Mouse (Mus musculus): ENCODE results near the gene Sppl2a.
"Not testable (repeated sequence)": the region's sequence is repeated elsewhere in the genome, so short reads cannot be mapped to it uniquely, and the experiment has no call there.

Sppl2a gene

DNA sequence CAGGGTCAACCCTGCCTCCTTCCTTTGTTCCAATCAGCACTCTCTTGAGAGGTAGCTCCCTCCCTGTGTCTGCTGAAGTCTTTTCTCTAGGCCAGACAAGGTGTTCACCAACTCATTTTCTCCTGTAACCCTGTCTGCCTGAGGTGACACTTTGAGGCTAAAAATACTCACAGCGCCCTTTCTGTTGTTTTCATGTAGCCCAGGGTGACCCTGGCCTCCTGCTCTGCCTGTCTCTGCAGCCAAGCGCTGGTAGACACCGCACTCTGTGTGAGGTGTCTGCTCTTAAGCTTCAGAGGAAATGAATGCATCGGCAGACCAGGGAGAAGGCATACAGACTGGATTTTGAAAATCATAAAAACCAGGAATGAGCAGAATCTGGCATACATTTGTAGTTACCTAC is 18.9 kb downstream of the Sppl2a start:
- in situ Hi-C loops (cut with MboI; ENCODE audit: low pct_unique_long_range_greater_than_20kb in 1 of 2, low sequenced_read_pairs in 2 of 2, unreplicated experiment in 1 of 2), result no loop called here

DNA sequence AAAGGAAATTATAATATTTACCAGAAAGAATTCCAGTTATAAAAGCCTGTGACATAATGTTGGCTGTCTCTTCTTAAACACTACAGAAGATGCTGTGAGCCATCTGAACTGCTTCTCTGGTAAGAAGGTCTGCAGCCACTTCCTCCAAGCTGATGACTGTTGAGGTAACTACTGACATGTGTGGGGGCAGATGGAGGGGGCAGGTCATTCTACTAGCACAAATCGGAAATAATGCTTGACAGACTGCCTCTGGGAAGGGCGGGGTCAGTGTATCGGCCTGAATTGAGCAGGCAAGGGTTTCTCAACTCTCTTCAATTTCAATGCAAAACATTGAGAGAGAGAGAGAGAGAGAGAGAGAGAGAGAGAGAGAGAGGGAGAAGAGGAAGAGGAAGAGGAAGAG is 28.9 kb downstream of the Sppl2a start:
- in situ Hi-C loops (cut with MboI; ENCODE audit: low pct_unique_long_range_greater_than_20kb in 1 of 2, low sequenced_read_pairs in 2 of 2, unreplicated experiment in 1 of 2), result no loop called here

DNA sequence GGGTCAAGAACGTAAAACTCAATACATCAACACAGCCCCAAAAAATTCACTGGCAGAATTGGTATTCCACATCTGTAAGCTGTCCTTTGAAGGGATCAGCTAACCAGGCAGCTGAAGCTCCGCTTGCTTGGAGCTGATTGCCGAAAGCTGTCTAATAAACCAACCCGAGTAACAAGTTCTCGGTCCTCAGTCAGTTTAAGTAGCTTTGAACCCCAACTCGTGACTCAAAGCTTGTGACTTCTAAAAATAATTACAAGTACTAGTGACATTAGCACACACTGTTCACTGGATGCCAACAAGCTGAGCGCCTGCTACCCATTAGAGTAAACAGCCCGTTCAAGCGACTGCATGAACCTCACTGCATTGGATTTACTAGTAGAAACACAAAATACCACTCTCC is 35.5 kb downstream of the Sppl2a start:
- in situ Hi-C loops (cut with MboI; ENCODE audit: low pct_unique_long_range_greater_than_20kb in 1 of 2, low sequenced_read_pairs in 2 of 2, unreplicated experiment in 1 of 2), result no loop called here

DNA sequence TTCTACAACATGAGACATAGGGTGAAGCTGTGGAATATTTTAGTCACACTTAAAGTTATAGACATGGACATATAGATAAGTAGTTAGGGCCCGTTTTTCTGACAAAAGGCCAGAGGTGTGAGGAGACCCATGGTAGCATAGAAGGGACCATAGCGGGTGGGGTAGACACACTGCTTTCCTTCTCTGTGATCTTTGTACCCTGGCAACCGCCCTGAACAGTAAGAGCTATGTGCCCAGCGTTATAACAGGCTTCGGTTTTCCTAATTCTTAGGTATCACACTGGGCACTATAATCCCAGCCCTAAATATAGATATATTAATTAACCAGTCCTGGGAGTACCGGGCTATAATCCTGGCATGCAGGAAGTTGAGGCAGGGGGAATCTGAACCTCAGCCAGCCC is 36.1 kb downstream of the Sppl2a start:
- in situ Hi-C loops (cut with MboI; ENCODE audit: low pct_unique_long_range_greater_than_20kb in 1 of 2, low sequenced_read_pairs in 2 of 2, unreplicated experiment in 1 of 2), result no loop called here

DNA sequence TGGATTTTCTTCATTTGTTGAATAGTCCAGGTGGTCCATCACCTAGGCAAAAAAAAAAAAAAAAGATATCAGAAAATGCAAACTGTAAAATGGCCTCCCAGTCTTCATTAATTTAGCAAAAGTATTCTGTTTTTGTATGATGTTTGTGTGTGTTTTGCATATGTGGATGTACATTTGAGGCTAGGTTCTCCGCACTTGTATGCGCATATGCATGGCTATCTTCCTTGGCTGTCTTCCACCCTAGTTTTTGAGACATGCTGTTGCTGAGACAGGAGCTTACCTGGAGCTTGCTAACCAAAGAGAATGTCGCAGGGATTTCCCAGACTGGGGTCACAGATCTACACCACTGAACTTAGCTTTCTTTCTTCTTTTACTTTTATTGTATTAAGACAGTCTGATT is 38.8 kb downstream of the Sppl2a start:
- in situ Hi-C loops (cut with MboI; ENCODE audit: low pct_unique_long_range_greater_than_20kb in 1 of 2, low sequenced_read_pairs in 2 of 2, unreplicated experiment in 1 of 2), result no loop called here

DNA sequence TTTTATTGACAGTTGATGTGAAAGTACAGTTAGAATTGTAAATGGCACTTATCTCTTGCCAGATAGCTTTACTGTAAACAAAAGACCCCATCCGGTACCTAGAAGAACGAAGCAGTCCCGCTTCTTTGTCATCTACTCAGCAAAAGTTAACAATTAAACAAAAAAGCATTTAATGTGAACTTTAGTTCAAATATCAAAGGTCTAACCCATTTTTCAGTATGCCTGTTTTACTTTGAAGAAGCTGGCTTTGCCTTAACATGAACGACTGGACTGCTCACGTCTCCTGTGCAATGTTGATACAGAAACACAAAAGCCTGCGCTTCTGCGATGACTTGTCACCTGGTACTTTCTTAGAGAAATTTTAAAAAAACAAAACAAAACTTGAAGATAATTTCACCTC is 40.7 kb downstream of the Sppl2a start:
- in situ Hi-C loops (cut with MboI; ENCODE audit: low pct_unique_long_range_greater_than_20kb in 1 of 2, low sequenced_read_pairs in 2 of 2, unreplicated experiment in 1 of 2), result no loop called here

DNA sequence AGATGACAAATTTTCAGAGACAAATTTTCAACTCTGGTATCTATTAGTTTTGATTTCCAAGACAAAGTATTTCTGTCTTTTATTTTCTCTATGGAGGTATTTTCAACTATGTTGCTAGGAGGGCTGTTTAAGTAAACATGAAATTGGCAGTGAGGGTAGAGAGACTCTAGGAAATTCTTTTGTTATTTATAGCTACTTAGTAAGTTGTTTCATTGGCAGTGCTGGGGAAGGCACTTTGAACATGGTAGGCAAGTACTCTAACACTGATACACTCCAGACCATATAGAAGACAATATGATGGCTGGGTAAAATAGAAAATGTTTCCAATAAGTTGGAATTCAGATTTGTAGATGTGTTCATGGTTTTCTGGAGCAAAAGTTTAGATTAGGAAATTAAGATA is 41.3 kb downstream of the Sppl2a start:
- in situ Hi-C loops (cut with MboI; ENCODE audit: low pct_unique_long_range_greater_than_20kb in 1 of 2, low sequenced_read_pairs in 2 of 2, unreplicated experiment in 1 of 2), result no loop called here

DNA sequence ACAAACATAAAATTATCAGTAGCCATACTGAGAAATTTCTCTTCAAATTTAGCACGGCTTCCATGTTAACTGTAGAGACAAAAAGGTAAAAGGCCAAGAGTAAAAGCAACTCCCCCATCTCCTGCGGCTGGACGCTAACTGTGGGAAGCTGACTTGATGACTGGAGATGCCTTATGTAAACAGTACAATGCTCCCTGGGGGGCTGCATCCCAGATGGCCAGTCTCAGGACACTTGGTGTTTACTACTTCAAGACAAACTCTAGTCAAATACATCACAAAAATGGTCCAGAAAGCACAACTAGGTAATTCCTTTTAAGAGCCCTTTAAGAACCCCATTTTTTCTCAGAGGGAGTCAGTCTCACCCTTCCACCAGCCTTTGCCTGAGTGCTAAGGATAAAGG is 45.9 kb downstream of the Sppl2a start:
- in situ Hi-C loops (cut with MboI; ENCODE audit: low pct_unique_long_range_greater_than_20kb in 1 of 2, low sequenced_read_pairs in 2 of 2, unreplicated experiment in 1 of 2), result no loop called here

DNA sequence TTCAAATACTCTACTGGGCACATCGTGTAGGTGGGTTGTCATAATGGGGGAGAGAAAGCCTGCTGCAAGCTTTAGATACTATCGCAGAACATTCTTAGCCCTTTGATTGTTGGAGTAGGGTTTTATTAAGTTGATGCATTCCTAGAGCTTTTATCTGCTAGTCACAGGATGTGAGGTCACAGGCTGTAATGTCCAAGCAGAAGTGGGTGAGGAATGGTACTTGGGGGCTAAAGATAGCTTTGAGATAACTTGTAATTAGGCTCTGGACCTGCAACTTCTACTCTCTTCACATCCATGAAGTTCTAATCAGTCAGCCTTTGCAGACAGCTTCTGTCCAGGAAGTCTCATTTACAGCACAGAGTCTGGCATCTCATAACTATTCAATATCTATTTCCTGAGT is 47.2 kb downstream of the Sppl2a start:
- in situ Hi-C loops (cut with MboI; ENCODE audit: low pct_unique_long_range_greater_than_20kb in 1 of 2, low sequenced_read_pairs in 2 of 2, unreplicated experiment in 1 of 2), result no loop called here

DNA sequence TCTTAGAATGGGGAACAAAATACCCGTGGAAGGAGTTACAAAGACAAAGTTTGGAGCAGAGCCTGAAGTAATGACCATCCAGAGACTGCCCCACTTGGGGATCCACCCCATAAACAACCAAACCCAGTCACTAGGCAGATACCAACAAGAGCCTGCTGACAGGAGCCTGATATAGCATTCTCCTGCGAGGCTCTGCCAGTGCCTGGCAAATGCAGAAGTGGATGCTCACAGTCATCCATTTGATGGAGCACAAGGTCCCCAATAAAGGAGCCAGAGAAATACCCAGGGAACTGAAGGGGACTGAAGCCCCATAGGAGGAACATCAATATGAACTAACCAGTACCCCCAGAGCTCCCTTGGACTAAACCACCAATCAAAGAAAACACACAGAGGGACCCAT is 50.3 kb downstream of the Sppl2a start:
- in situ Hi-C loops (cut with MboI; ENCODE audit: low pct_unique_long_range_greater_than_20kb in 1 of 2, low sequenced_read_pairs in 2 of 2, unreplicated experiment in 1 of 2), result not testable (repeated sequence)

DNA sequence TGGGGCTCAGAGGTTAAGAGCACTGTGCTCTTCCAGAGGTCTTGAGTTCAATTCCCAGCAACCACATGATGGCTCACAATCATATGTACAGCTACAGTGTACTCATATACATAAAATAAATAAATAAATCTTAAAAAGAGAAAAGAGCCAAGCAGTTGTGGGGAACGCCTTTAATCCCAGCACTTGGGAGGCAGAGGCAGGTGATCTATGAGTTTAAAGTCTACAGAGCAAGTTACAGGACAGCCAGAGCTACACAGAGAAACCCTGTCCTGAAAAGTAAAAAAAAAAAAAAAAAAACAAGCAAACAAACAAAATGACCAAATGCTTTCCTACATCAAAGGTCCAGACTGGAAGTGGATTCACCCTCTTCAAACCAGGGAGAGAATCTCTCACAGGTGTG is 55.0 kb downstream of the Sppl2a start:
- in situ Hi-C loops (cut with MboI; ENCODE audit: low pct_unique_long_range_greater_than_20kb in 1 of 2, low sequenced_read_pairs in 2 of 2, unreplicated experiment in 1 of 2), result no loop called here

DNA sequence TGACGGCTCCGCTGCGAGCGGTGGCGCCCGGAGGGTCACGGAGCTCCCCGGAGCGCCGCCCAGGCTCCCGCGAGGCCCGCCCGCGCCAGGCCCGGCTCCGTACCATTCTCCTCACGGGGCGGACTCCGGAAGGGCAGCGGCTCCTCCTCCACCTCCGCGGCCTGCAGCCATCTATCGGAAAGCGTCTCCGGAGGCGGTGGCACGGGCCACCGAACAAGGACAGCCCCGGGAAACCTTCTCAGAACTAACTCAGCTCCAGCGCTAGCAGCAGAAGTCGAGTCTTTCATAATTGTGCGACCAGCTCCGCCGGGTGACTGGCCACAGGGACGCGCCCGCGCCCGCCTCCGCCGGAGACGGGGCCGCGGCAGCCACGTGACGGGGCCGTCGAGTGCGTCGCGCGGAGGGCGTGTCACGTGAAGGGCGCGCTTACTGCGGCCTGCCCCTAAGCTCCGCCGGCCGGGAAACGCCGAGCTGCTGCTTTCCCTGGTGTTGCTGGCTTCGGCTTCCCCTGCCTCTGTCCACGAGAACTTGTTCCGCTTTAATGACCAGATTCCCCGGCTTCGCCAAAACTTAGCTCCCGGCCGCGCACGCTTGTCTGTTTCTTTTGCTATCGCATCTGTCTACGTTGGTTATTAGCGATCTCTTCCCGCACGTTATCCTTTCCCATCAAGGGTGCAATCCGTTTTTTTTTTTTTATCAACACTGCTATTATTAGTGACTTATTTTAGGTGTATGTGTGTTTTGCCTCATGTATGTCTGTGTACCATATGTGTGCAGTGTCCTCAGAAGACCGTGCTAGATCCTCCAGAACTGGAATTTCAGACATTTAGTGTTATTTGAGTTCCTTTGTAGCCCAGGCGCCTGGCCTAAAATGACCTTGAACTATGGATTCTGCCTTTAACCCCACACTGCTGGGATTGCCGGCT is 56.9 kb downstream of the Sppl2a start, which contains the start of gene Trpm7:
TSS of gene Trpm7 (minus strand) at position 360 of the 926 bp plus-strand sequence.
- in situ Hi-C loops (cut with MboI; ENCODE audit: low pct_unique_long_range_greater_than_20kb in 1 of 2, low sequenced_read_pairs in 2 of 2, unreplicated experiment in 1 of 2), result no loop called here

DNA sequence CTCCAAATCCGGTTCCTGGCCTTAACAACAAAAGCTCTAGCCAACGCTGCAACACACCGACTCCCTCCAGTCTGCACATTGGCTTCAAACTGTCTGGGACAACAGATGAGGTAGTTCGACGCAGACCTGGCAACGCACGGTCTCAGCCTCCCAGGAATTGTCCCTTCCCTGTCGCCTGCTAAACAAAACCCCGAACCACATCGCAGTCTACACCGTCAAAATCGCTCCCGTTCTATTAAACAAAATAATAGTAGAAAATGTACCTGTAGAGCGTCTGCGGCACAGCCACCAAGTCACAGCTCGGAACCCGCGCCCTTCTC is 57.6 kb downstream of the Sppl2a start:
- in situ Hi-C loops (cut with MboI; ENCODE audit: low pct_unique_long_range_greater_than_20kb in 1 of 2, low sequenced_read_pairs in 2 of 2, unreplicated experiment in 1 of 2), result no loop called here

DNA sequence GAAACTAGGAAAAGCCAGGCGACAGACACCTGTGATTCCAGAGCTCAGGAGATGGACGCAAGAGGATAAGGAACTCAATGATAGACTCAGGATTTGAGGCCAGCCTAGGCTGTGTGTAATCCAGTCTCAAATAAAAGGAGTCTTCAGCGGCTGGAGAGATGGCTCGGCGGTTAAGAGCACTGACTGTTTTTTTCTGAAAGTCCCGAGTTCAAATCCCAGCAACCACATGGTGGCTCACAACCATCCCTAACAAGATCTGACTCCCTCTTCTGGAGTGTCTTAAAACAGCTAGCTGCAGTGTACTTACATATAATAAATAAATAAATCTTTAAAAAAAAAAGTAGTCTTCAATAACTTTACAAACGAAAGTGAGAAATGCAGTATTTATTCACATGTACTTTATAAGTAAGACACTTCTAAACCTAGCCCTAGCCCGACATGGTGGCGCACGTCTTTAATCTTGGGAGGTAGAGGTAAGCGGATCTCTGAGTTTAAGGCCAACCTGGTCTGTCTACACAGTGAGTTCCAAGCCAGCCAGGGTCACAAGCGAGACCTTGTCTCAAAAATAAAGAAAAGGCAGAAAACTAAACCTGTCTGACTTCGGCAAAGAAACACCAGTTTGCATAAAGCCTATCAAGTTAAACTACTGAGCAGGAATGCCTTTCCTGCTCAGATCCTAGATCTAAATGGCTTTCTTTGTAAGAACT is 58.1 kb downstream of the Sppl2a start:
- in situ Hi-C loops (cut with MboI; ENCODE audit: low pct_unique_long_range_greater_than_20kb in 1 of 2, low sequenced_read_pairs in 2 of 2, unreplicated experiment in 1 of 2), result no loop called here

DNA sequence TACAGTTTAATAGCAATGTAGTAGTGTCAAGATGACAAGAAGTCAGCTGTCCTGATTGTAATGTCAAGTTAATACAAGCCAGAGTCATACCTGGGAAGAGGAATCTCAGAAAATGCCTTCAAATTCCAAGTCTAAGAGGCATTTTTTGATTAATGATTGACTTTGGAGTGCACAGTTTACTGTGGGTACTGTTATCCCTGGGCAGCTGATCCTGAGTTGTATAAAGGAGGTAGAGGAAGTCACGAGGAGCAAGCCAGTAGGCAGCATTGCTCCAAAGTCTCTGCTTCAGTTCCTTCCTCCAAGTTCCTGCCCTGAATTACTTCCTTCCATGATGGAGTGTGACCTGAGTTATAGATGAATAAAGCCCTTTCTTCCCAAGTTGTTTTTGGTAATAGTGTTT is 66.7 kb downstream of the Sppl2a start:
- in situ Hi-C loops (cut with MboI; ENCODE audit: low pct_unique_long_range_greater_than_20kb in 1 of 2, low sequenced_read_pairs in 2 of 2, unreplicated experiment in 1 of 2), result no loop called here

DNA sequence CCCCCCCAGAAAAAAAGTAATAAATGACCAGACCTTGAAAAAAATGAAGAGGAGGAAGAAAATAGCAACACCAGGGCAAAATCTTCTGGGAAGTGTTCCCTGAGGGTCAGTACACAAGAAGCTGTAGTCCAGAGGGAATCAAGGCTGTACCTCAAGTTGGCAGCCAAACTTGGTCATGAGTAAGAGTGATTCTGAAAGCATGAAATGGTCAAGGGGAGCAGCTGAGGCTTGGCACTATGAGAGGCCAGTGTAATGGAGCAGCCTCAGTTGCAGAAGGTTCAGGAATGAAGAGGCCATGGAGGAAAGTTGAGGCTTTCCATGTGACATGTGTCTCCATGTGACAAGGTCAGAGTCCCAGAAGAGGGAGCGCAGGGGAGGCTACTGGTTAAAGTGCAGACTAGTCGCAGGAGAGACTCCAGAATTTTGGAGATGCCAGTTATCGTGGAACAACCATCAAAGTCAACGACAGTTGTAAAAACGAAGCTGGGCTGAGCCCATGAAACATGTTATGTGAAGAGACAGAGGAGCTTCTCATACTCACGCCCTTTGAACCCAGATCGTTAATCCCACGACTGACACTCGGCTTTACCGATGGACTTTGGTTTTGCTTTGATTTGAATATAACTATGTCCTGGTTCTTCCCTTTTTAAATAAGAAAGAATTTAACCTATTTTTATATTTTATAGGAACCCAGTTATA is 67.4 kb downstream of the Sppl2a start:
- in situ Hi-C loops (cut with MboI; ENCODE audit: low pct_unique_long_range_greater_than_20kb in 1 of 2, low sequenced_read_pairs in 2 of 2, unreplicated experiment in 1 of 2), result no loop called here

DNA sequence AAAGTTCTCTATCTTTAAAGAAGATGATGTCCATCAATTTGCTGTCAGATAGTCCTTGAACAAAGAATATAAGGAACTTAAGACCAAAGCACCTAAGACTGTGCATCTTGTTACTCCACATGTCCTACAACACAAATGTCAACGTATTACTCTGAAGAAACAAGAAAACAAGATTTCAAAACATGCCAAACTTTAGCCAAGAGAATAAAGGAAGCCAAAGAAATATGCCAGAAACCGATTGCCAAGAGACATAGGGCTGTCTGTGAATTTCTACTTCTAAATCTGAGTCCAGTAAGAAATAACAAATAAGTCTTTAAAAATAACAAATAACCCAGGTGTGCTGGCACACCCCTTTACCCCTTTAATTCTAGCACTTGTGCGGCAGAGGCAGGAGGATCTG is 68.0 kb downstream of the Sppl2a start:
- in situ Hi-C loops (cut with MboI; ENCODE audit: low pct_unique_long_range_greater_than_20kb in 1 of 2, low sequenced_read_pairs in 2 of 2, unreplicated experiment in 1 of 2), result no loop called here

DNA sequence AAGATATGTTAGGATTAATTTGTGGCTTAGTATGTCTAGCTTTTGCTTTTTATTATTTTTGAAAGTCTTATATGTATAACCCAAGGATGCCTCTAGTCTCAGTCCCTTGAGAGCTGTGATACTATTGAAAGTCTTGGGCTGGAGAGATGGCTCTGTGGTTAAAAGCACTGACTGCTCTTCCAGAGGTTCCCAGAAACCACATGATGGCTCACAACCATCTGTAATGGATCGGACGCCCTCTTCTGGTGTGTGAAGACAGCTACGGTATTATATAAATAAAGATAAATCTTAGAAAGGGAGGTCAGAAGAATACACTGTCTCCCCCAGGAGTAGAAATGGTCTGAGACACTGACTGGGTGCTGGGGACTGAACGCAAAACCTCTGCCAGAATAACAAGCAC is 88.3 kb downstream of the Sppl2a start:
- in situ Hi-C loops (cut with MboI; ENCODE audit: low pct_unique_long_range_greater_than_20kb in 1 of 2, low sequenced_read_pairs in 2 of 2, unreplicated experiment in 1 of 2), result loop anchor here in 1 of 2 experiments (10.0 kb wide), 1 partner anchor 370 kb away; no protein-coding TSS in a partner anchor
